Mouse (Mus musculus) heart, embryonic 11.5 days (tissue): Measurements from ENCODE around the gene Ppfibp2. TPM values are rescaled to one million over a fixed set of nuclear protein-coding genes. Genes with fewer than 3 reads are reported as not detected.

Source experiments
- ATAC-seq: fragments of 200-750 bp; cut with Nextera tagmentation; replicated peaks from 2 replicates; pipeline ENCODE4 v1.8.0; 2017; ENCODE audit warnings: moderate library complexity; ENCODE audit not compliant: insufficient number of reproducible peaks, low FRiP score, low TSS enrichment
- H3K27ac ChIP-seq: fragments of 300-500 bp; sonication (generic); 2 replicates; pipeline ENCODE4 v1.5.1; 2014; ENCODE audit warnings: mild to moderate bottlenecking, low read depth, low read length
- H3K27me3 ChIP-seq: fragments of 300-500 bp; sonication (generic); 2 replicates; pipeline ENCODE4 v1.6.1; 2014; ENCODE audit warnings: mild to moderate bottlenecking, low read length, mixed read lengths; ENCODE audit not compliant: control insufficient read depth, insufficient read depth
- H3K36me3 ChIP-seq: fragments of 300-500 bp; sonication (generic); 2 replicates; pipeline ENCODE4 v1.6.1; 2014; ENCODE audit warnings: mild to moderate bottlenecking, low read length, moderate library complexity, mixed read lengths; ENCODE audit not compliant: control insufficient read depth, insufficient read depth
- H3K4me1 ChIP-seq: fragments of 300-500 bp; sonication (generic); 2 replicates; pipeline ENCODE4 v1.6.1; 2014; ENCODE audit warnings: low read length; ENCODE audit not compliant: control insufficient read depth, insufficient read depth
- H3K4me2 ChIP-seq: fragments of 300-500 bp; sonication (generic); 2 replicates; pipeline ENCODE4 v1.6.1; 2014; ENCODE audit warnings: mild to moderate bottlenecking, moderate library complexity
- H3K4me3 ChIP-seq: fragments of 300-500 bp; sonication (generic); 2 replicates; pipeline ENCODE4 v1.5.1; 2014; ENCODE audit warnings: low read depth, low read length
- H3K9ac ChIP-seq: fragments of 300-500 bp; sonication (generic); 2 replicates; pipeline ENCODE4 v1.6.1; 2014; ENCODE audit warnings: mild to moderate bottlenecking, low read depth, low read length, moderate library complexity
- H3K9me3 ChIP-seq: fragments of 300-500 bp; sonication (generic); replicated peaks from 2 replicates; pipeline ENCODE4 v1.6.1; 2016; ENCODE audit warnings: low read length; ENCODE audit not compliant: control insufficient read depth
- WGBS: fragments of 180-500 bp; shearing (Covaris S2); extraction: QIAGEN DNeasy Blood & Tissue Kit; methylation state at CpG from one replicate; pipeline ENCODE4 v1.1.7; 2014; ENCODE audit not compliant: insufficient replicate concordance; 5-methylcytosine and 5-hydroxymethylcytosine counted together
- polyA plus RNA-seq: library from polyadenylated mRNA; unstranded; fragments of >200 nt; fragmentation: Nextera tagmentation; extraction: Ambion mirVana; gene quantifications from 2 replicates; pipeline ENCODE4 v1.2.1, GENCODE M21; 2014

Ppfibp2 gene
- polyA plus RNA-seq, 1 experiment from 2014 or later = 6.3 TPM

GRCm38 (mm10) chr7:107663621-107664020, 68.6 kb downstream of the Ppfibp2 start:
- 59% methylated on average over 6 of the region's 6 CpGs for WGBS
- no peak overlapping the region for H3K4me2 ChIP-seq
- no peaks in the 10 kb centered on the region for H3K9me3 ChIP-seq
- no peak overlapping the region for H3K27ac ChIP-seq
- H3K4me1 ChIP-seq = peaks cover 32% of the 10 kb centered on the region
- H3K36me3 ChIP-seq = no peaks in the 10 kb centered on the region
- H3K4me3 ChIP-seq = no peak overlapping the region
- no peaks in the 10 kb centered on the region for H3K27me3 ChIP-seq
- no peak for ATAC-seq
- H3K9ac ChIP-seq = no peak overlapping the region

- Histone ChIP-seq H3K9ac (0 out of 2 replicates have a peak overlapping the region, but pooled peaks have one; percentile 7), H3K4me1 (peaks cover 32% of the 10 kb centered on the region), H3K36me3 (no peaks in the 10 kb centered on the region), H3K9me3 (no peaks in the 10 kb centered on the region), H3K27ac (peak overlapping the region; percentile 91), H3K4me3 (no peak overlapping the region), H3K4me2 (peak overlapping the region; percentile 61; the same call in 1 of the 2 replicates), H3K27me3 (no peaks in the 10 kb centered on the region)
- 24% methylated on average over 8 of the region's 8 CpGs for WGBS
- peak; percentile 44; the same call in 1 of the 2 replicates for ATAC-seq
Measured at GRCm38 (mm10) chr7:107664063-107665056, 69.4 kb downstream of the Ppfibp2 start.

GRCm38 (mm10) chr7:107665221-107665585, 70.2 kb downstream of the Ppfibp2 start:
- Histone ChIP-seq H3K4me3 (peak overlapping the region; percentile 29; the same call in 1 of the 2 replicates), H3K36me3 (no peaks in the 10 kb centered on the region), H3K27me3 (no peaks in the 10 kb centered on the region), H3K9me3 (no peaks in the 10 kb centered on the region), H3K27ac (peak overlapping the region; percentile 91), H3K4me2 (peak overlapping the region; percentile 61), H3K9ac (peak overlapping the region; percentile 65), H3K4me1 (peaks cover 32% of the 10 kb centered on the region)
- WGBS = 18% methylated on average over 4 of the region's 4 CpGs
- ATAC-seq = peak; percentile 20; the same call in 1 of the 2 replicates

GRCm38 (mm10) chr7:107665586-107666261, 70.7 kb downstream of the Ppfibp2 start:
- no peaks in the 10 kb centered on the region for H3K9me3 ChIP-seq
- H3K4me2 ChIP-seq = peak overlapping the region; percentile 61
- peaks cover 32% of the 10 kb centered on the region for H3K4me1 ChIP-seq
- peak overlapping the region; percentile 65 for H3K9ac ChIP-seq
- peak overlapping the region; percentile 91 for H3K27ac ChIP-seq
- peaks cover 3% of the 10 kb centered on the region; the same call in 1 of the 2 replicates for H3K36me3 ChIP-seq
- H3K4me3 ChIP-seq = peak overlapping the region; percentile 29
- ATAC-seq = peak; percentile 16; the same call in 1 of the 2 replicates
- WGBS = 15% methylated on average over 9 of the region's 9 CpGs
- no peaks in the 10 kb centered on the region for H3K27me3 ChIP-seq

- WGBS = 42% methylated on average over 13 of the region's 13 CpGs
- H3K4me2 ChIP-seq = peak overlapping the region; percentile 61
- no peaks in the 10 kb centered on the region for H3K27me3 ChIP-seq
- H3K9me3 ChIP-seq = no peaks in the 10 kb centered on the region
- peaks cover 32% of the 10 kb centered on the region for H3K4me1 ChIP-seq
- no peak for ATAC-seq
- peak overlapping the region; percentile 65 for H3K9ac ChIP-seq
- H3K36me3 ChIP-seq = peaks cover 3% of the 10 kb centered on the region; the same call in 1 of the 2 replicates
- peak overlapping the region; percentile 29 for H3K4me3 ChIP-seq
- peak overlapping the region; percentile 91 for H3K27ac ChIP-seq
Measured at GRCm38 (mm10) chr7:107666262-107666902, 71.4 kb downstream of the Ppfibp2 start.

- H3K9me3 ChIP-seq = no peaks in the 10 kb centered on the region
- H3K4me1 ChIP-seq = peaks cover 25% of the 10 kb centered on the region
- H3K36me3 ChIP-seq = peaks cover 3% of the 10 kb centered on the region; the same call in 1 of the 2 replicates
- H3K4me2 ChIP-seq = no peak overlapping the region
- H3K27me3 ChIP-seq = no peaks in the 10 kb centered on the region
- WGBS = 80% methylated on average over 5 of the region's 5 CpGs
- H3K27ac ChIP-seq = no peak overlapping the region
- no peak for ATAC-seq
- no peak overlapping the region for H3K4me3 ChIP-seq
- no peak overlapping the region for H3K9ac ChIP-seq
Measured at GRCm38 (mm10) chr7:107668514-107668913, 73.5 kb downstream of the Ppfibp2 start.

GRCm38 (mm10) chr7:107675224-107675623, 80.2 kb downstream of the Ppfibp2 start:
- Histone ChIP-seq H3K27me3 (no peaks in the 10 kb centered on the region), H3K9me3 (no peaks in the 10 kb centered on the region), H3K36me3 (peaks cover 3% of the 10 kb centered on the region; the same call in 1 of the 2 replicates), H3K4me1 (peaks cover 9% of the 10 kb centered on the region), H3K4me2 (no peak overlapping the region), H3K9ac (no peak overlapping the region), H3K27ac (no peak overlapping the region), H3K4me3 (no peak overlapping the region)
- WGBS = 67% methylated on average over 3 of the region's 3 CpGs
- ATAC-seq = no peak
